Mouse (Mus musculus): ENCODE measurements around the gene 4933402N03Rik. TPM values are rescaled to one million over a fixed set of nuclear protein-coding genes. Genes with fewer than 3 reads are reported as not detected.

The 4933402N03Rik gene
- polyA plus RNA-seq, 1 experiment, result not detected

DNA sequence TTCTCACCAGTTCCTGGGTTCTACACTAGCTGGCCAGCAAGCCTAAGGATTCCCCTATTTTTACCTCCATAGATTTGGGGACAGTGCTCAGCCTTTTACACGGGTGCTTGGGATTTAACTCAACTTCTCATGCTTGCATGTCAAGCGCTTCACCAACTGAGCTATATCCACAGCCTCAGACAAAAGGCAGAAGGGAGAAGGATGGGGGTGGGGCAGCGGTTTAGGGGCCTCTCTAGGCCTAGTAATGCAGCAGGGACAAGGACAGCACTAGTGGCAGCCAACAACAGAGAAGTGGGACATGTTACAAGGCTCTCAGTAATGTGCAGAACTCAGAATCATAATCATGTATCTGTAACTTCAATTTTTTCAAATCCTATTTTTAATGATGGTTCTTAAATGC is 21.7 kb upstream of the 4933402N03Rik start:
- H3K36me3 ChIP-seq (ENCODE audit: control insufficient read depth, insufficient read depth, low read length), result no peaks in the 10 kb centered on the region
- H3K4me1 ChIP-seq (ENCODE audit: control insufficient read depth, insufficient read depth, insufficient read length, low read length), result no peaks in the 10 kb centered on the region
- no peak for TF ChIP-seq CTCF (IDR thresholded peaks at IDR 0.05; ENCODE audit: extremely low read depth, insufficient read length, insufficient replicate concordance, low read depth, low read length)
- no peak overlapping the region for H3K4me3 ChIP-seq (ENCODE audit: low read depth, low read length)
- H3K27me3 ChIP-seq (ENCODE audit: control insufficient read depth, insufficient read depth, low read length), result no peaks in the 10 kb centered on the region
- 74% methylated on average over 3 of the region's 3 CpGs for WGBS
- no peak overlapping the region for H3K27ac ChIP-seq (ENCODE audit: insufficient read depth, low read depth, low read length)

DNA sequence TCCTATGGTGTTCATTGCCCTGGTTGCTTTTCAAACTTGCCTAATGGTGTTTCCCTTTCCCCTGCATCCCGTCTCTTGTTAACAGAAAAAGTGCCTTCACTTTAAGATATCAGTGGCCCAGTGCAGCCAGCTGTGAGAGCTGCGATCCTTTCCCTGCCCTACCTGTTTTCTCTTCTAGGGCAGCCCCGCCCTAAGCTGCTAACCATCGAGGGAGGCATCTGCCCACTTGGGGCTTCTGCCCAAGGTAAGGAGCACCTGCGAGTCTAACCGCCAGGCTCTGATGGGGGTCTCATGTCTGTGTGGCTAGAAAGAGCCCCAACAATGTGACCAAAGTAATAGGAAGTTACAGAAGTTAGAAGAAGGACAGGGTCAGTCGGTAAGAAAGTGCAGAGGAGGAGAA is 16.1 kb upstream of the 4933402N03Rik start:
- Histone ChIP-seq H3K4me1 (ENCODE audit: control insufficient read depth, insufficient read depth, insufficient read length, low read length) (no peaks in the 10 kb centered on the region), H3K36me3 (ENCODE audit: control insufficient read depth, insufficient read depth, low read length) (no peaks in the 10 kb centered on the region), H3K4me3 (ENCODE audit: low read depth, low read length) (no peak overlapping the region), H3K27me3 (ENCODE audit: control insufficient read depth, insufficient read depth, low read length) (no peaks in the 10 kb centered on the region; the same call in 1 of the 2 replicates), H3K27ac (ENCODE audit: insufficient read depth, low read depth, low read length) (no peak overlapping the region)
- 34% methylated on average over 7 of the region's 7 CpGs for WGBS
- TF ChIP-seq CTCF (IDR thresholded peaks at IDR 0.05; ENCODE audit: extremely low read depth, insufficient read length, insufficient replicate concordance, low read depth, low read length) (no peak), POLR2A (IDR thresholded peaks at IDR 0.05; ENCODE audit: low read depth, low read length) (no peak)

DNA sequence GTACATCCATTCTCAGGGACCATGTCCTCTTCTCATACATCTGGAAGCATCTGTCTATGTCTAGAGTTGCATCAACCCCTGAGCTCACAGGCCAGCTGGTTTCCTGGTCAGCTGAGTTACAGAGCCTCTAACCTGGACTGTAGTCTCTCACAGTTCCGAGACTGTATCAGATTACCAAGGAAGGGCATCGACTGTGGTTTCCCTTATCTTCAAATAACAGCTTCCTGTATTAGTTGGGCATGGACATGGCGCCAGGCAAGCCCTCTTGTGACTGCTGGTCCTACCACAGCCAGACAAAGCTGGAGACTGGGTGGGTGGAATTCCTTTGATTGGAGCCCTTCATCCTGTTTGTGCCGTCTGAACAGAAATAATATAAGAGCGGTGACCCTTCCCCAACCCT is 6.9 kb upstream of the 4933402N03Rik start:
- H3K4me1 ChIP-seq (ENCODE audit: control insufficient read depth, insufficient read depth, insufficient read length, low read length), result no peaks in the 10 kb centered on the region
- no peaks in the 10 kb centered on the region for H3K36me3 ChIP-seq (ENCODE audit: control insufficient read depth, insufficient read depth, low read length)
- WGBS, result 58% methylated on average over 5 of the region's 5 CpGs
- H3K4me3 ChIP-seq (ENCODE audit: low read depth, low read length), result no peak overlapping the region
- TF ChIP-seq POLR2A (IDR thresholded peaks at IDR 0.05; ENCODE audit: low read depth, low read length) (no peak), CTCF (IDR thresholded peaks at IDR 0.05; ENCODE audit: extremely low read depth, insufficient read length, insufficient replicate concordance, low read depth, low read length) (no peak)
- H3K27ac ChIP-seq (ENCODE audit: insufficient read depth, low read depth, low read length), result no peak overlapping the region
- no peaks in the 10 kb centered on the region; the same call in 1 of the 2 replicates for H3K27me3 ChIP-seq (ENCODE audit: control insufficient read depth, insufficient read depth, low read length)

DNA sequence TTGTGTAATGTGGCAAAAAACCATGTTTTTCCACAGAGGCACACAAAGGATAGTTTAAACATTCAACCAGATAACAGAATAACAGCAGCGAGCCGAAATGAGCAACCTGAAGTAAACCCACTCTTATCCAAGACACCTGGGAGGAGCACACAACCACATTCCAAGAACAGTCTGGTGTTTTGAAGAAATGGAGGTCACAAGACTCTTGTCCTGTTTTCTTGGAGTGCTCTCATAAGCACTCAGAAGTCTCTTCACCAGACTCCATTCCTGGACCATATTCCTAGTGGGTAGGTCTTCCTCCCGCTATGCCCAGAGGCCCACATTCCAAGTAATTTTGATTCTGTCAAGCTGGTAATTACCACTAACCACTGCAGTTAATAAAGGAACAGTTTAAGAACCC is 4.1 kb upstream of the 4933402N03Rik start:
- Histone ChIP-seq H3K27me3 (ENCODE audit: control insufficient read depth, insufficient read depth, low read length) (no peaks in the 10 kb centered on the region), H3K4me1 (ENCODE audit: control insufficient read depth, insufficient read depth, insufficient read length, low read length) (no peaks in the 10 kb centered on the region), H3K4me3 (ENCODE audit: low read depth, low read length) (no peak overlapping the region), H3K27ac (ENCODE audit: insufficient read depth, low read depth, low read length) (no peak overlapping the region), H3K36me3 (ENCODE audit: control insufficient read depth, insufficient read depth, low read length) (no peaks in the 10 kb centered on the region)
- no peak for TF ChIP-seq POLR2A (IDR thresholded peaks at IDR 0.05; ENCODE audit: low read depth, low read length)
- no peak for TF ChIP-seq CTCF (IDR thresholded peaks at IDR 0.05; ENCODE audit: extremely low read depth, insufficient read length, insufficient replicate concordance, low read depth, low read length)
- WGBS, result 51% methylated on average over 3 of the region's 3 CpGs

DNA sequence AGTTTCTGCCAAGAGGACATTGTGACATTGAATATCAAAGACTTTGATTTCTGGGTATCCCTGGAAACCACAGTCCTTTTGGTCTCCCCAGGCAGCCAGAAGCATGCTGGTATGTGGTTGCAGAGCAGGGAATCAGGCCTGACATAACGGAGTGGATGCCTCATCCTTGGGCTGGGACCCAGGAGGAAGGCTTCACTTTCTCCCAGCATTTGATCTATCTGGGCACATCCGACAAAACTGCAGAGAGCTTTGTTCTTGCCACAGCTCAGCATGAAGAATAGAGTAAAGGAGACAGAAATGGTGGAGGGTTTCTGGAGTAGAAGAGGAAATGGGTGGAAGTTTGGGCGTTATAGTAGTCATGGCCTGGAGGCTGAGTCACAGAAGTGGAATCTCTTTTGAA is 12.9 kb downstream of the 4933402N03Rik start:
- Histone ChIP-seq H3K27ac (ENCODE audit: insufficient read depth, low read depth, low read length) (no peak overlapping the region), H3K4me1 (ENCODE audit: control insufficient read depth, insufficient read depth, insufficient read length, low read length) (no peaks in the 10 kb centered on the region), H3K36me3 (ENCODE audit: control insufficient read depth, insufficient read depth, low read length) (no peaks in the 10 kb centered on the region), H3K27me3 (ENCODE audit: control insufficient read depth, insufficient read depth, low read length) (no peaks in the 10 kb centered on the region), H3K4me3 (ENCODE audit: low read depth, low read length) (no peak overlapping the region)
- WGBS, result 73% methylated on average over 3 of the region's 3 CpGs
- TF ChIP-seq POLR2A (IDR thresholded peaks at IDR 0.05; ENCODE audit: low read depth, low read length) (no peak), CTCF (IDR thresholded peaks at IDR 0.05; ENCODE audit: extremely low read depth, insufficient read length, insufficient replicate concordance, low read depth, low read length) (no peak)

DNA sequence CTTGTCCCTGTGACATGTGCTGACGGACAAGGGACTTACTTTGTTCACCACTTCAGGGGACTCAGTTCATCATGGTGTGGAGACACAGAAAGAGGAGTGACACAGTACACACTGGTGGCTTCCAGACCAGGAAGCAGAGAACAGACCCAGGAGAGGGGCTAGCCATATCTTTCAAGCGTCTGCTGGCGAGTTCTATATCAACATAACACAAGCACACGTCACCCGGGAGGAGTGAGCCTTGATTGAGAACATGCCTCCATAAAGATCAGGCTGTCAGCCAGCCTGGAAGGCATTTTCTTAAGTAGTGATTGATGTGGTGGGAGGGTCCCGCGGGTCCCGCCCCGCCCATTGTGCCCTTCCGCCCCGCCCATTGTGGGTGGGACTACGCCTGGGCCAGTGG is 16.1 kb downstream of the 4933402N03Rik start:
- no peaks in the 10 kb centered on the region for H3K36me3 ChIP-seq (ENCODE audit: control insufficient read depth, insufficient read depth, low read length)
- no peaks in the 10 kb centered on the region for H3K27me3 ChIP-seq (ENCODE audit: control insufficient read depth, insufficient read depth, low read length)
- TF ChIP-seq CTCF (IDR thresholded peaks at IDR 0.05; ENCODE audit: extremely low read depth, insufficient read length, insufficient replicate concordance, low read depth, low read length) (no peak), POLR2A (IDR thresholded peaks at IDR 0.05; ENCODE audit: low read depth, low read length) (no peak)
- H3K27ac ChIP-seq (ENCODE audit: insufficient read depth, low read depth, low read length), result no peak overlapping the region
- 47% methylated on average over 12 of the region's 12 CpGs for WGBS
- no peak overlapping the region for H3K4me3 ChIP-seq (ENCODE audit: low read depth, low read length)
- H3K4me1 ChIP-seq (ENCODE audit: control insufficient read depth, insufficient read depth, insufficient read length, low read length), result no peaks in the 10 kb centered on the region

DNA sequence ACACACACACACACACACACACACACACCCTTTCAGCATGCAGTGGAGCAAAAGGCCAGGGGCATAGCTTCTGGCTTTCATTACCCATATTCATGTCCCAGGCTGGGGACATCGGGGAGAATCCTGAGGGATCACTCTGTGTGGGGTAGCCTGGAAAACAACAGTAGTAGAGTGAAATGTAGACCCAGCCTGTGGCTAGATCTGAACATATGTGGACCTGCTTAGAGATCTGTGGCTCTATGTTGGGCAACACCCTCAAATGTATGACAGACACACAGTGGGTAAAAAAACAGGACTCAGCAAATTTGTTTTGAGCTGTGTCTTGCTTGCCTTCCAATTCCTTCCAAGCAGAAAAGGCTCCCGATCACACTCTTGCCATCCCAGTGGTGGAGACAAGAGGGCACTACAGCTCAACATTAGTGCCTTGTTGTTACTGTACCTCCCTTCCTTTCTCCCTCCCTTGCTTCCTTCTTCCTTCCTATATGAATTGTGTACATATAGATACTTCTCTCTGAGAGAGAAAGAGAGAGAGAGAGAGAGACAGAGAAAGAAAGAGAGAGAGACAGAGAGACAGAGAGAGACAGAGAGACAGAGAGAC is 23.8 kb downstream of the 4933402N03Rik start:
- Histone ChIP-seq H3K4me3 (ENCODE audit: low read depth, low read length) (no peak overlapping the region), H3K27me3 (ENCODE audit: control insufficient read depth, insufficient read depth, low read length) (no peaks in the 10 kb centered on the region), H3K36me3 (ENCODE audit: control insufficient read depth, insufficient read depth, low read length) (peaks cover 39% of the 10 kb centered on the region), H3K27ac (ENCODE audit: insufficient read depth, low read depth, low read length) (no peak overlapping the region), H3K4me1 (ENCODE audit: control insufficient read depth, insufficient read depth, insufficient read length, low read length) (no peaks in the 10 kb centered on the region)
- no peak for TF ChIP-seq CTCF (IDR thresholded peaks at IDR 0.05; ENCODE audit: extremely low read depth, insufficient read length, insufficient replicate concordance, low read depth, low read length)
- no peak for TF ChIP-seq POLR2A (IDR thresholded peaks at IDR 0.05; ENCODE audit: low read depth, low read length)
- 84% methylated on average over 2 of the region's 2 CpGs for WGBS

Data from small intestine, adult 2 months (tissue).